Mouse (Mus musculus) liver, postnatal 0 days (tissue): Measurements from ENCODE around the gene Xrcc6.

Experiments
- CTCF ChIP-seq: sonication (generic); IDR thresholded peaks from 2 replicates; pipeline ENCODE4 v1.5.1; 2016; ENCODE audit warnings: antibody characterized with exemption, low read depth
- EP300 ChIP-seq: IDR thresholded peaks from 2 replicates; pipeline ENCODE4 v1.6.1; 2016; ENCODE audit warnings: antibody characterized with exemption, low read depth, mild to moderate bottlenecking

GRCm38 (mm10) chr15:81990549-81990948 is 2.9 kb downstream of the Xrcc6 start:
- TF ChIP-seq CTCF (no peak), EP300 (peak; percentile 62; the same call in 1 of the 2 replicates)
